Mouse (Mus musculus) midbrain, postnatal 0 days (tissue): Measurements from ENCODE around the gene Smarcd2. TPM values are rescaled to one million over a fixed set of nuclear protein-coding genes. Genes with fewer than 3 reads are reported as not detected.

Experiments used
- ATAC-seq: fragments of 200-750 bp; cut with Nextera tagmentation; 2 replicates; pipeline ENCODE4 v1.8.0; 2017; ENCODE audit warnings: moderate number of reproducible peaks, mild to moderate bottlenecking, moderate TSS enrichment, moderate library complexity; ENCODE audit not compliant: low FRiP score
- DNase-seq: peaks from one replicate; pipeline ENCODE4 v3.0.0-alpha.2; 2015; ENCODE audit warnings: low spot score
- H3K27ac ChIP-seq: fragments of 300-500 bp; sonication (generic); 2 replicates; pipeline ENCODE4 v1.5.1; 2014; ENCODE audit warnings: low read depth, mild to moderate bottlenecking, low read length, mixed read lengths
- H3K27me3 ChIP-seq: fragments of 300-500 bp; sonication (generic); 2 replicates; pipeline ENCODE4 v1.6.1; 2014; ENCODE audit warnings: low read length, control low read depth, mixed read lengths; ENCODE audit not compliant: insufficient read depth
- H3K36me3 ChIP-seq: fragments of 300-500 bp; sonication (generic); 2 replicates; pipeline ENCODE4 v1.6.1; 2014; ENCODE audit warnings: low read length, control low read depth, mixed read lengths; ENCODE audit not compliant: insufficient read depth
- H3K4me1 ChIP-seq: fragments of 300-500 bp; sonication (generic); 2 replicates; pipeline ENCODE4 v1.6.1; 2014; ENCODE audit warnings: mild to moderate bottlenecking, control low read depth, antibody characterized with exemption, low read length, mixed read lengths; ENCODE audit not compliant: insufficient read depth
- H3K4me2 ChIP-seq: fragments of 300-500 bp; sonication (generic); 2 replicates; pipeline ENCODE4 v1.6.1; 2014; ENCODE audit warnings: low read depth, mild to moderate bottlenecking, low read length, mixed read lengths; ENCODE audit not compliant: poor library complexity, severe bottlenecking
- H3K4me3 ChIP-seq: fragments of 300-500 bp; sonication (generic); 2 replicates; pipeline ENCODE4 v1.5.1; 2014; ENCODE audit warnings: low read depth, mild to moderate bottlenecking, low read length, moderate library complexity
- H3K9ac ChIP-seq: fragments of 300-500 bp; sonication (generic); replicated peaks from 2 replicates; pipeline ENCODE4 v1.6.1; 2014; ENCODE audit warnings: mild to moderate bottlenecking, low read length, moderate library complexity, mixed read lengths; ENCODE audit not compliant: poor library complexity, severe bottlenecking
- H3K9me3 ChIP-seq: fragments of 300-500 bp; sonication (generic); 2 replicates; pipeline ENCODE4 v1.6.1; 2016; ENCODE audit warnings: low read length, control low read depth
- CTCF ChIP-seq: IDR thresholded peaks from 2 replicates; pipeline ENCODE4 v1.5.1; 2016; ENCODE audit warnings: antibody characterized with exemption, mild to moderate bottlenecking
- WGBS: fragments of 180-500 bp; shearing (Covaris S2); extraction: QIAGEN DNeasy Blood & Tissue Kit; methylation state at CpG from one replicate; pipeline ENCODE4 v1.1.7; 2014; 5-methylcytosine and 5-hydroxymethylcytosine counted together
- polyA plus RNA-seq: library from polyadenylated mRNA; unstranded; fragments of >200 nt; fragmentation: Nextera tagmentation; extraction: Ambion mirVana; gene quantifications from 2 replicates; pipeline ENCODE4 v1.2.1, GENCODE M21; 2015
- total RNA-seq: library from RNA; depleted of rRNA; stranded (reverse); fragments of >200 nt; gene quantifications from 2 replicates; pipeline ENCODE4 v1.2.3, GENCODE M21; 2014

The Smarcd2 gene
- total and polyA plus RNA-seq, 2 experiments from 2014 or later: 6.8 to 27.5 TPM

GRCm38 (mm10) chr11:106269060-106269431, 3.7 kb downstream of the Smarcd2 start:
- H3K9me3 ChIP-seq: no peaks in the 10 kb centered on the region
- peaks cover 12% of the 10 kb centered on the region for H3K4me1 ChIP-seq
- ATAC-seq (no peak), DNase-seq (peak; percentile 32)
- no peaks in the 10 kb centered on the region for H3K27me3 ChIP-seq
- no peak overlapping the region for H3K9ac ChIP-seq
- H3K36me3 ChIP-seq: peaks cover 27% of the 10 kb centered on the region
- H3K27ac ChIP-seq: peak overlapping the region; percentile 38; the same call in 1 of the 2 replicates
- no peak overlapping the region for H3K4me3 ChIP-seq
- no peak for TF ChIP-seq CTCF
- H3K4me2 ChIP-seq: no peak overlapping the region
- 41% methylated on average over 3 of the region's 3 CpGs for WGBS

- peaks cover 12% of the 10 kb centered on the region for H3K4me1 ChIP-seq
- DNase-seq: peak; percentile 55
- no peak overlapping the region for H3K4me3 ChIP-seq
- no peak for ATAC-seq
- peaks cover 33% of the 10 kb centered on the region for H3K36me3 ChIP-seq
- no peaks in the 10 kb centered on the region for H3K9me3 ChIP-seq
- H3K4me2 ChIP-seq: no peak overlapping the region
- WGBS: 62% methylated on average over 8 of the region's 8 CpGs
- H3K9ac ChIP-seq: no peak overlapping the region
- no peaks in the 10 kb centered on the region for H3K27me3 ChIP-seq
- TF ChIP-seq CTCF: no peak
- peak overlapping the region; percentile 38; the same call in 1 of the 2 replicates for H3K27ac ChIP-seq
These were observed 4.3 kb downstream of the Smarcd2 start for GRCm38 (mm10) chr11:106268326-106269059.

- H3K4me1 ChIP-seq: peaks cover 12% of the 10 kb centered on the region
- no peak overlapping the region for H3K27ac ChIP-seq
- no peak for TF ChIP-seq CTCF
- H3K4me3 ChIP-seq: no peak overlapping the region
- 71% methylated on average over 5 of the region's 5 CpGs for WGBS
- no peak for ATAC-seq
- no peak overlapping the region for H3K4me2 ChIP-seq
- H3K27me3 ChIP-seq: no peaks in the 10 kb centered on the region
- no peak overlapping the region for H3K9ac ChIP-seq
- peaks cover 38% of the 10 kb centered on the region for H3K36me3 ChIP-seq
- peak; percentile 5 for DNase-seq
- H3K9me3 ChIP-seq: no peaks in the 10 kb centered on the region
These were observed 4.9 kb downstream of the Smarcd2 start for GRCm38 (mm10) chr11:106267871-106268270.

- H3K27me3 ChIP-seq: no peaks in the 10 kb centered on the region
- no peaks in the 10 kb centered on the region for H3K9me3 ChIP-seq
- H3K4me1 ChIP-seq: peaks cover 12% of the 10 kb centered on the region
- peak; percentile 49 for DNase-seq
- peaks cover 43% of the 10 kb centered on the region for H3K36me3 ChIP-seq
- H3K4me2 ChIP-seq: no peak overlapping the region
- WGBS: 79% methylated on average over 15 of the region's 15 CpGs
- H3K27ac ChIP-seq: no peak overlapping the region
- no peak for TF ChIP-seq CTCF
- ATAC-seq: no peak
- no peak overlapping the region for H3K4me3 ChIP-seq
- H3K9ac ChIP-seq: no peak overlapping the region
These were observed 5.4 kb downstream of the Smarcd2 start for GRCm38 (mm10) chr11:106267311-106267852.

GRCm38 (mm10) chr11:106266431-106266830, 6.3 kb downstream of the Smarcd2 start:
- no peak for TF ChIP-seq CTCF
- Histone ChIP-seq H3K36me3 (peaks cover 53% of the 10 kb centered on the region), H3K27me3 (no peaks in the 10 kb centered on the region), H3K4me1 (peaks cover 7% of the 10 kb centered on the region), H3K4me3 (no peak overlapping the region), H3K4me2 (no peak overlapping the region), H3K9ac (no peak overlapping the region), H3K27ac (no peak overlapping the region), H3K9me3 (no peaks in the 10 kb centered on the region)
- no peak for DNase-seq
- WGBS: 94% methylated on average over 10 of the region's 10 CpGs
- ATAC-seq: no peak

- TF ChIP-seq CTCF: no peak
- H3K27ac ChIP-seq: no peak overlapping the region
- whole genome bisulfite sequencing: 95% methylated on average over 4 of the region's 4 CpGs
- H3K4me3 ChIP-seq: no peak overlapping the region
- ATAC-seq (no peak), DNase-seq (no peak)
- no peaks in the 10 kb centered on the region for H3K9me3 ChIP-seq
- H3K36me3 ChIP-seq: peaks cover 58% of the 10 kb centered on the region
- H3K4me1 ChIP-seq: peaks cover 3% of the 10 kb centered on the region; the same call in 1 of the 2 replicates
- H3K4me2 ChIP-seq: no peak overlapping the region
- H3K9ac ChIP-seq: no peak overlapping the region
- H3K27me3 ChIP-seq: no peaks in the 10 kb centered on the region
These were observed 7.2 kb downstream of the Smarcd2 start for GRCm38 (mm10) chr11:106265570-106265969.
